Mouse (Mus musculus): Measurements from ENCODE around the gene Meioc.
"Not testable (repeated sequence)": the region's sequence is repeated elsewhere in the genome, so short reads cannot be mapped to it uniquely, and the experiment has no call there.

Meioc gene

GRCm38 (mm10) chr11:102690162-102690561, 26.6 kb downstream of the Meioc start:
- DNase-seq, result peak; percentile 52 to 84

- no peak for DNase-seq
Measured at GRCm38 (mm10) chr11:102695289-102695688, 31.8 kb downstream of the Meioc start.

GRCm38 (mm10) chr11:102697338-102698017, 34.0 kb downstream of the Meioc start, which contains the start of gene Ccdc43:
Gene Ccdc43 (minus strand): TSS chr11:102697782.
- peak; percentile 85 to 93 for DNase-seq

DNA sequence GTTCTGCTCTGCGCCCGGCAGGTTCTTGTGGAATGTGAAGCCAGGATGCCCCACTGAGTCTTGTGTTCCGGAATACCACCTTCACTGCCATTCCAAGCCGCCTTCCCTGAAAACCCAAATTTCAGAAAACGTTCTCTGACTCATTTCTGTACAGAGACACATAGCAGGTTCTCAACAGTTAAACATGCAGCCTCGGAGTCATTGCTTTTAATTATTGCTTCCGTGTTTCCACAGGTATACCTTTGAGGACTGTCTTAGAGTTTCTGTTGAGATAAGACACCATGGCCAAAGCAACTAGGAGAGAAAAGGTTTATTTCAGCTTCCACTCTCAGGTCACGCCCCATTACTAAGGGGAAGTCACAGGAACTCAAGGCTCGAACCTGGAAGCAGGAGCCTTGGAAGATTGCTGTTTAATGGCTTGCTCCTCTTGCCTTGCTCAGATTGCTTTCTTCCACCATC, 34.5 kb downstream of the Meioc start:
- no peak for DNase-seq

GRCm38 (mm10) chr11:102702206-102702605, 38.7 kb downstream of the Meioc start:
- not testable (repeated sequence) for DNase-seq

- no peak for DNase-seq
Measured at GRCm38 (mm10) chr11:102712411-102712810, 48.9 kb downstream of the Meioc start.

GRCm38 (mm10) chr11:102714578-102714977, 51.1 kb downstream of the Meioc start:
- DNase-seq, result not testable (repeated sequence)

DNA sequence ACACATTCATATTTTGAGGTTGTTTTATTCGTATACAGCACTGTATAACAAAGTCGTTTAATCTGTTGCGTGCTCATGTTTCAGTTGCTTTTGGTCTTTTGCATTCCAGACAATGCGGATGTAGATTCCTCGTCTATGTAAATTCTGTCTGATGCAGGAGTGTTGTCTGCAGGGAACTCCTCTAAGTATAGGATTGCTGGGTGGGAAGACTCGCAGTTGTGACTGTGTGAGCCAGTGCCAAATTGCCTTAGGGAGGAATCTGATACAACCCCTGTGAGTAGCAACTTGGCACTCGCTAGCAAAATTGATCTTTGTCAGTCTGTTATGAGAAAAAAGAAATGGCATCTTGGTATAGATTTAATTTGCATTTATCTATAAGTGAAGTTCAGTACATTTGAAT, 52.6 kb downstream of the Meioc start:
- no peak for DNase-seq

DNA sequence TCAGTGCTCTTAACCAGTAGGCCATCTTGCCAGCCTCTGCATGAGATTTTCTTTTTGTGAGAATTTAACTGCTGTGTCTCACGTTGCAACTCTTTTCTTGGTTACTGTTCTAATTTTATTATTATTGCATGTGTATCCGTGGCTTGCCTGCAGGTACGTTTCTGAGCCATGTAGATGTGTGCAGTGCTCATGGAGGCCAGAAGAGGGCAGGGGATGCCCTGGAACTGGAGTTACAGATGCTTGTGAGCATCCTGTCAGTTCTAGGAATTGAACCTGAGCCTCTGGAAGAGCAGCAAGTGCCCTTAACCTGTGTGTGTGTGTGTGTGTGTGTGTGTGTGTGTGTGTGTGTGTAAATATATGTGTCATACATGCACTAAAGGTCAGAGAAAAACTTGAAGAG, 62.1 kb downstream of the Meioc start:
- peak in 1 of 2 experiments; percentile 51 for DNase-seq

GRCm38 (mm10) chr11:102728614-102729013, 65.1 kb downstream of the Meioc start:
- peak; percentile 36 to 60 for DNase-seq

DNA sequence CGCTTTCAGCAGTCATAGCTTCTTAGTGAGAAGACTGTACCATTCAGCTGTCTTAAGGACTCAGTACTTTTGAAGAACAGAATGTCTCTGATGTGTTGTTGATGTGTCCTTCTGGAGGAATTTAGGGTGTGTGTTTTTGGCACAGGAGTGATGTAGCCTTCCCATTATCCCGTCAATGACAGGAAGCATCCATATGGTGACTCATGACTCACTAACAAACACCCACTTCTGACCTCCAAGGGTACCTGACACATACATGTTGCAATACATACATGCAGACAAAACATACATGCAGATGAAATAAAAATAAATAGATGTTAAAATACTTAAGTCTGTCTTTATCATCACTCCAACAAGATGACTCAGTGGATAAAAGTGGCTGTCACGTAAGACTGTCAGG, 66.3 kb downstream of the Meioc start:
- DNase-seq, result no peak

- no peak for DNase-seq
Measured at GRCm38 (mm10) chr11:102731366-102731765, 67.8 kb downstream of the Meioc start.
